Mouse (Mus musculus) adrenal gland, postnatal 10 days (tissue): ENCODE data around the gene Nipa1. TPM values are rescaled to one million over a fixed set of nuclear protein-coding genes. Genes with fewer than 3 reads are reported as not detected.
A peak's percentile ranks its signal among the peaks of the same experiment; 100 is the strongest.

ENCODE experiments used
- DNase-seq: peaks from one replicate; pipeline ENCODE4 v3.0.0; 2021; ENCODE audit warnings: mixed read lengths
- total RNA-seq, 2 experiments: library from RNA; stranded (reverse); gene quantifications; 2 replicates each; pipeline ENCODE4 v1.2.3; 2021

Gene Nipa1
- total RNA-seq, 2 experiments from 2014 or later = 6.7 to 6.8 TPM

DNA sequence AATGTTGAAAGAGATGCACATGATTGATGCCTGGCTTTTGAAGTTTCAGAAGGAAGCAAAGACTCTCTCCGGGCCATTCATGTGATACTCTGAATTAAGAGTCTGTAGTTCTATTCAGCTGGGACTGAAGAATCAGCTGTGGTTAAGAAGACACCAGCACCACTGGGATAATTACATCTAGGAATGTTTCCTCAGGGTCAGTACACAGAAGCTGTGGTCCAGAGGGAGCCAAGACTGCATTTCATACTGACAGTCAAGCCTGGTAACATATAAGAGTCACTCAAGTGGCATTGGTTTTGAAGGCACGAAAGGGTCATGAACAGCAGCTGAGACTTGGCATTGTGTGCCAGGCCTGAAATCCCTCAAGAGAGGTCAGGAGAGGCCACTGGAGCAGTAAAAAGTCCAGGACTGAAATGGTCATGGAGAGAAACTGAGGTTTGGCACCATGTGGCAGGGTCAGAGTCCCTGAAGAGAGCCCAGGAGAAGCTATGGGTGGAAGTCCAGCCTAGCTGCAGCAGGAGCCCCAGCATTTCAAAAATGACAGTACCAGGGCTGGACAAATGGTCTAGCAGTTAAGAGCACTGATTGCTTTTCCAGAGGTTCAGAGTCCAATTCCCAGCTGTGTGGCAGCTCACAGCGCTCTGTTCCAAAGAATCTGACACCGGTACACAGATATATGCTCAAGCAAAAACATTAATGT lies 9.3 kb downstream of the Nipa1 start:
- DNase-seq = peak; percentile 25

DNA sequence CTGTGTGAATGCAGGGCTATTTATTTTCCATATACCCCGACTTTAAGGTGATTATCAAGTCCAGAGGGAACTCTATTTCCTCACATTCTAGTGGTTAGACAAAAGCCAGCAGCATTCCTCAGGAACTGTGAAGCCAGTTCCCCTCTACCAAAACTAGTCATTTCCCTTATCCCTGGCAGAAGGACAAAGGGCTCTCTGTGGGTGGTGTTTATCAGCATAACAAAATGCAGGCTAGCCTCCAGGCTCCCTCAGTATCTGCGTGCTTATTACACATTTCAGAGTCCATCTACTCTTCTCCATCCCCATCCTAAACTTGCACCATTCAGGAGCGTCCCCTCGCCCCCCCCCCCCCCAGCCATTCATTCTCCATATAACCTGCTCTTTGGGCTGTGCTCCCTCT lies 20.8 kb downstream of the Nipa1 start:
- DNase-seq = no peak

DNA sequence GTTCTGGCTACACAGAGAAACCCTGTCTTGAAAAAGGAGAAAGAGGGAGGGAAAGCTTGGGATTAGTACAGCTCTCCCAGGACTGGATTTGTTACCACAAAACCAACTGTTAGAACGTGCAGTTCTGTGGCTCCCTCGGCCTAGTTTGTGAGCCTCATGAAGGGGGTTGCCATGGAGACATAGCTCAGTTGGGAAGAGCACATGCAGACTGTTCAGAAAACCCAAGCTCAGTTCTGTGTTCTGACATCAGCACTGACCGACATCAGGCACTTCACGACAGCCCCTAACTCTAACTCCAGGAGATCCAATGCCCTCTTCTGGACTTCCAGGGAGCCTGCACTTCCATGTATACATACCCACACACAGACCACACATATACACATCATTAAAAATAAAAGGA lies 24.7 kb downstream of the Nipa1 start:
- no peak for DNase-seq

GRCm38 (mm10) chr7:55991858-55992257 lies 27.9 kb downstream of the Nipa1 start:
- DNase-seq = no peak

DNA sequence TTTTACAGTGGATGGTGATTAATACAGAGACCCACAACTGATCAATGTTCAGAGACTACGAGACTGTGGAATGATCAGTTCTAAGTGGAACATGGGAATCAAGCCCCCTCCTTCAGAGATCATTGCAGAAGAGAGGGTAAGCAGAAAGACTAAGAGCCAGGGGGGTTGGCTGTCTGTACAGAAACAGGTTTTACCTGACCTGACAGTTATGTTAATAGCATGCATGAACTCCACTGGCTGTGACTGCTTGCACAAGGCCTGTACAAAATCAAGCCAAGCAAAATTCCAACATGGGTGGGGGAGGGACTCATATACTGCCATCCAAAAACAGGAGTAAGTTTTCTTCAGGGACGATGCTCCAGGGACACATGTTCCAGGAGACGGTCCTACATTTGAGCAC lies 28.6 kb downstream of the Nipa1 start:
- DNase-seq = no peak

GRCm38 (mm10) chr7:55986526-55987214 lies 33.1 kb downstream of the Nipa1 start:
- peak; percentile 88 for DNase-seq

DNA sequence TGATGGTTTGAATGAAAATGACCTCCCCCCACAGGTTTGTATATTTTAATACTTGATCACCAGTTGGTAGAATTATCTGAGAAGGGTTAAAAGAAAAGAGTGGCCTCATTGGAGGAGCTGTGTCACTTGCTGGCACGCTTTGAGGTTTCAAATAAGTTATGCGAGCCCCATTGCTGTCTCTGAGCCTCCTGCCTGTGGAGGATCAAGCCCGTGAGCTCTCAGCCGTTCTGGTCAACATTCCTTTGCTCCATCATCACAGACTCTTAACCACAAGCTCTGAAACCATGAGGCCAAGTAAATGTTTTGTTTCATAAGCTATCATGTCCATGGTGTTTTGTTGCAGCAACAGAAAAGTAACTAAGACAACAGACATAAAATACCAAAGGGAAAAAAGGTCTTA lies 35.0 kb downstream of the Nipa1 start:
- no peak for DNase-seq

DNA sequence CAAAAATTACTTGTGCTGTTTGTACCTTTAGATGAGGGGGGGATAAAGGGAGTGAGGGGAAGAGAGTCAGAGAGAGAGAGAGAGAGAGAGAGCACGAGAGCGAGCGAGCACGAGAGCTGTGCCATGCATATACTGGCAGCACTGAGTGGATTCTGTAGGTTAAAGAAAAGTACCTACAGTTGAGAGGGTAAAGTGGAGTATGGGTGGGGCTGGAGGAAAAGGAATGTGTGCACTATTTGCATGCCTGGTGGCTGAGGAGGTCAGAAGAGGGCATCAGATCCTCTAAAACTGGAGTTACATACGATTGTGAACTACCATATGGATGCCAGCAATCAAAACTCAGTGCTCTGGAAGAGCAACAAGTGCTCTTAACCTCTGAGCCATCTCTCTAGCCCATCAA lies 36.6 kb downstream of the Nipa1 start:
- DNase-seq = no peak

- no peak for DNase-seq
Observed at GRCm38 (mm10) chr7:55982010-55982700, 37.6 kb downstream of the Nipa1 start.

GRCm38 (mm10) chr7:55981511-55981910 lies 38.2 kb downstream of the Nipa1 start:
- no peak for DNase-seq

- no peak for DNase-seq
Observed at GRCm38 (mm10) chr7:55974429-55974828, 45.3 kb downstream of the Nipa1 start.

DNA sequence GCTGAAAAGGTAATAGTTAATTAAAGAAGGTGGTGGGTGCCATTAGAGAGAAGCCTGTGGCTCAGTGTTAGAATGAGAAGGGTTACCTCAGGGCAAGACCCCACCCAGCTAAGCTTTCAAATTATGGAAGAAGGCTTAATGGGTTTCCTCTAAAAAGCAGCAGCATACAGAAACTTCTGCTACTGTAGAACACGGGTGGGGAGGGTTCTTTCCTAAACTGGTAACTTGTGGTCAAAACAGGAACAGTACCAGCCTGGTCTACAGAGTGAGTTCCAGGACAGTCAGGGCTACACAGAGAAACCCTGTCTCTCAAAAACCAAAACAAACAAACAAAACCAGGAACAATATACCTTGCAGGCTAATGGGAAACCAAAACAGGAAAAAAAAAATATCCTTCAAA lies 50.3 kb downstream of the Nipa1 start:
- DNase-seq = no peak

GRCm38 (mm10) chr7:55968258-55968901 lies 51.4 kb downstream of the Nipa1 start:
- DNase-seq = peak; percentile 11

DNA sequence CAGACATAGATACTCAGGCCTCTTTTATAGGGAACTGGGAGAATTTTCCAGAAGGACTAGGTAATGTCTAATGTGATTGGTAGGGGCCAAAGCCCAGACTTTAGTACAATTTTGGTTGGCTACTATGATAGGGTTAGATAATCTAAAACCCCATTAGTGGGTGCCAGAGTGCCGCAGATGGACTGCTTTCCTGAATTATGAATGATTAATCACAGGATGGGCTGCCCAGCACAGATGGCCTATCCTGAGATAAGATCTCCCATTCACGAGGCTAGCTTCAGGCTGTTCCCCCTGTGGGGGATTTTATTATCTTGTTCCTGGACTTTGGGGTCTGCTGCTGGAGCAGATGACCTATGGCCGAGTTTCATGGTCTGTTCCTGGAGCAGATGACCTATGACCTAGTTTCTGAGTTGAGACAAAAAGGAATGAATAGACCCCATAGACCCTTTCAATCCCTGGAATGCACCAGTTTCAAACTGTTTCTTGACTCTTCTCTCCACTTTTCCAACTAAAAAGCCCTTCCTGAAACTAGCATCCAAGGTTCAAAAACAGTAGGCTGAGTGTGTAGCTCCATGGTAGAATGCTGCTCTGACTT lies 52.8 kb downstream of the Nipa1 start:
- DNase-seq = no peak

GRCm38 (mm10) chr7:55962004-55962908 lies 57.5 kb downstream of the Nipa1 start, which contains the start of gene Nipa2:
Gene Nipa2, minus strand, starts transcription at chr7:55962476.
- peak; percentile 97 for DNase-seq

DNA sequence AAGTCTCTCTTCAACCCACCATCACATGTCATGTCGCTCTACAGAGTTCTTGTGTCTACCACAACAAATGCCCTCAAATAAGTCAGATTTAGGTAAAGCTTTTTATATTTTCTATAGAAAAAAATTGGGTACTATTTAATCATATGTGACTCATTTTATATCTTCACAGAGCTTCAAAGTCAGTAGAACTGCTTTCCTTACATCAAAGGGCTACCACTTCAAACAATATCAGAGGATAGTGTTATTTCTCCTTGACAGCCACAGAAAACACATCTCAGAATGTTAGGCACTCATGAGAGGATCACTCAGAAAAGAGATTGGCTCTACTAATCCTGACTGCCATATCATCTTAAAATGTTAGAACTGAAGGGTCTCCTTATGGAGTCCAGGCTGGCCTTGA lies 59.2 kb downstream of the Nipa1 start:
- no peak for DNase-seq

GRCm38 (mm10) chr7:55959801-55960200 lies 60.0 kb downstream of the Nipa1 start:
- no peak for DNase-seq

- peak; percentile 37 for DNase-seq
Observed at GRCm38 (mm10) chr7:55957916-55958315, 61.8 kb downstream of the Nipa1 start.

DNA sequence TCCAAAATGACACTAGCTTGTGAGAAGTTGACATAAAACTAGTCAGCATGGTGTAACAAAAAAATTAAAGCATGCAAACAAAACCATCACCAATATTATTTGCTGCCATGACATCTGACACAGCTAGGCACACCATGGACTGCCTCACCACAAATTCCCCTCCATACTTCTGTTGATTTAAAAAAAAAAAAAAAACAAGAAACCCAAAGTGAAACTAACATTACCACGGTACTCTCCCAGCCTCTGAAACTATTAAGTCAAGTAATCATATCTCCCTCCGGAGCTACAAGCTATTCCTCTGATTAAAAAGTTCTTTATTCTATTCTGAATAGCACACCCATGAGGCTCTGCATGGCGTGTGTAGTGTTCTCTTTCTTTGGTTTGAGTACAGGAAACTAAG lies 62.6 kb downstream of the Nipa1 start:
- no peak for DNase-seq

DNA sequence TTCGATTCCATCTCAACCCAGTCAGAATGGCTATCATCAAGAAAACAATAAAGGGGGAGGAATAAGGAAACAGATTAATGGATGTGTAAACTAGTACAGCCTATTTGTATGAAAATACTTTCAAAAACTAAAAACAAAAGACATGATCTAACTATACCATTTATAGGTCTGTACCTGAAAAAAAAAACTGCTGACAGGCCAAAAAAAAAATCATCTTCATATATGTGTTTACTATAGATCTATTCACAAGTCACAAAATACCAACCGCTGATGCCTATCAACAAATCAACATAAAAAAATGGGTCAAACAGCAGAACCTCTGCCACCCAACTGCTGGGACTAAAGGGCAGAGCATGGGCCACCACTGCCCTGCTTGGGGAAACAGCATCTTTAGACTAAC lies 63.7 kb downstream of the Nipa1 start:
- DNase-seq = no peak

DNA sequence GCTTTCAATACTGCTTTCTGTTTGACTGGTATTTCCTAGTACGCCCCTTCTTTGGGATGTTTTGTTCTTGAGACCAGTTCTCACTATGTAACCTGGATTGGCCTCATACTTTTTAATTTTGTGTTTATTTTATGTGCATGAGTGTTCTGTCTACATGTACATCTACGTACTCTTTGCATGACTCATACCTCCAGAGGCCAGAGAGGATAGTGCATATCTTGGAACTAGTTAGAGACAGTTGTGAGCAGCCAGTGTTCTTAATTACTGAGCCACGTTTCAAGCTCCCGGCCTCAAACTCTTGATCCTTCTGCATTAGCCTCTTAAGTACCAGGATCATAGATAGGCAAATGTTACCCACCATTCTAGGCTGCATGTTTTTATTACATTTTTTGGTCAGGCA lies 81.4 kb downstream of the Nipa1 start:
- DNase-seq = no peak
